Mouse (Mus musculus): ENCODE results near the gene Vcl.

GRCm38 (mm10) chr14:20924071-20924789 is 5.0 kb upstream of the Vcl start:
- TF ChIP-seq USF1 (IDR thresholded peaks at IDR 0.05; ENCODE audit: low read depth) (no peak), POLR2A (IDR thresholded peaks at IDR 0.05; ENCODE audit: insufficient read length, low read depth) (no peak), SRF (IDR thresholded peaks at IDR 0.05; ENCODE audit: control insufficient read depth, insufficient read length, low read depth) (no peak), REST (IDR thresholded peaks at IDR 0.05; ENCODE audit: insufficient read depth, insufficient read length) (no peak), MYOG (IDR thresholded peaks at IDR 0.05; ENCODE audit: control insufficient read depth in 1 of 3, insufficient read depth in 1 of 3, insufficient read length in 2 of 3, low read depth in 2 of 3) (no peak), TCF12 (IDR thresholded peaks at IDR 0.05; ENCODE audit: insufficient read depth, poor library complexity, severe bottlenecking) (no peak), CEBPB (IDR thresholded peaks at IDR 0.05; ENCODE audit: insufficient read depth, poor library complexity, severe bottlenecking) (no peak), POLR2AphosphoS2 (IDR thresholded peaks at IDR 0.05; ENCODE audit: insufficient read length, low read depth) (no peak), E2F4 (IDR thresholded peaks at IDR 0.05; ENCODE audit: insufficient read depth) (no peak), TCF3 (IDR thresholded peaks at IDR 0.05; ENCODE audit: insufficient read length, low read depth) (no peak), MYOD1 (IDR thresholded peaks at IDR 0.05; ENCODE audit: control insufficient read depth in 1 of 3, insufficient read length in 2 of 3, low read depth in 2 of 3) (no peak)
